Mouse (Mus musculus): Measurements from ENCODE around the gene Sgf29.

Gene Sgf29

DNA sequence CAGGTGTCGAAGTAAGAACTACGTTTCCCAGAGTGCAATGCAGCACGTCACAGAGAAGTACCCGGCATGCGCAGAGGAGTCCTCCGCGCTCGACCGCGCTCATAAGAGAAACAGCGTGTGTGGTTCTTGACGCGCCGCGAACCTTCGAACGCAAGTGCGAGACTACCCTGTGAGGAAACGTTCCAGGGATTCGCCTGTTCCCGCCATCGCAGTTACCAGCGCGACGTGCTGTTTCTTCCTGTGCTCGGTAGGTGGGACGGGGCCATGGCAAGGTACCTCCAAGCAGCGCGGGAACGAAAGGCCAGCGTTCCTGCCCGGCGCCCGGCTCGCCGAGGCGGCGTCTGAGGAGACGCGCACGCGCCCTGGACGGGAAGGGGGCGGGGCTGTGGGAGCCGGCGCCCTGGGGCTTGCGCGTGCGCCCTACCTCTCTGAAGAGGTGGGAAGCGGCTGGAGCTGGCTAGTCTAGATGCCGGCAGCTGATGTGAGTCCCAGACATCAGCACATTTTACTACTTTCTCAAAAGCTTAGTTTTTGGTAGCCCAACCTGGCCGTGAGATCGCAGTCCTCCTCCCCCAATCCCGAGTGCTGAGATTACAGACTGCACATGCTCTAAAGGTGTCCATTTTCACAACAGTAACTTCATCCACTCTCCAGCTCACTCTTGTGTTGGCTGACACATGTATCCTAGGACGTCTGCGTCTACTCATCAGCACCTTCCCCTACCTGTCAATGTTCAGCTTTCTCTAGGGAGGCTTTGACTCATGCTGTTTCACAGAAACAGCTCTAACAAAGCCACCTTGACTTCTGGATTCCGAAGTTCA lies at the start of gene Sgf29:
Gene Sgf29, plus strand, starts transcription at position 79 of the 821 bp plus-strand sequence.
- peak; percentile 94 to 96 for DNase-seq

DNA sequence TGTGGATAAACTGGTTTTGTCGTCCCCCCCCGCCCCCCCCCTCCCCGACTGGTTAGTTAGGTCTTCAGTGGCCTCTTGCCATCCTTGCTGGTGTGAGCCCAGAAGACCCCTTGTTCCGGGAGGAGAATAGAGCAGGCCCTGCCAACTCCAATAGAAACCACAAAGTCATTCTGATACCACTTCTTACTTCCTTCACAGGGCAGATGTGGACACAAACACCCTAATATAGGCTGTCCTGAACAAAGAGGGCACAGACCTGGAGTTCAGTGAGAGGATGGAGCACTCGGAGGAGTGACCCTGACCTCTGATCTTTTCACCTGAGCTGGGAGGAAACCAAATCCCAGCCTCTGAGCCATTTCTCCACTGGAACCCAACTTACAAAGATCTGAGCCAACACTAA lies 47.2 kb upstream of the Sgf29 start:
- no peak for DNase-seq

DNA sequence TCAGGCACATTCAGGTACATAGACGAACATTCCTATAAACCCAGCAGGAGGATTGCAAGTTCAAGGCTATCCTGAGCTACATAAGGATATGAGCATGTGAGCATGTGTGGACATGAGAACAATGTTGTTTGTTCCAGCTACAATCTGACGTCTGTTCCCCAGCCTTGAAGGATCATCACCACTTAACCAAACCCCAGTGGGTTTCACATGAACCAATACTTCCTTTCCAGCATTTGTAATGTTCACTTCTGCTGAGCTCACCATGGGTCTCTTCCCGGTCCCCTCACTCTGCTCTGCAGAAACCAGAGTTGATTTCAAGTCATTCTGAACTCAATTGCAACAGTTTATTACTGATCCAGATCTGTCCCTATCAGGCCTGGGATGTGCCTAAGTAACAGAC lies 46.5 kb upstream of the Sgf29 start:
- no peak for DNase-seq

DNA sequence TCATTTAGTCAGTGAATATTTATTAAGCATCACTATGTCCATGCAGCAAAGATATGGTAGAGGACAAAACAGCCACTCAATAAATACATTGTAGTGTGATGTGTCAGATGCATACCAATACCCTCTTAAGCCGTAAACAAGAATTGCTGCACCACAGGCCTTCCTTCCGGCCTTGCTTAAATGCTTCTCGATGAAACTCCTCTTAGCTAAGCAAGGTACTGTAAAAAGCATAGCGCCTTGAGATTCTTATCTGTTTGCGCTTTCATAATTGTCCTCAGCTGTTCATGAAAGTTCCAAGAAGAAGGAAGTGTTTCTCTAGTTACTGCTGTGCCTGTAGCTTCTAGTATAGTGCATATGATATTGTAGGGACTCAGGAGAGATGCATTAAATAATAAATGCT lies 42.5 kb upstream of the Sgf29 start:
- no peak for DNase-seq

DNA sequence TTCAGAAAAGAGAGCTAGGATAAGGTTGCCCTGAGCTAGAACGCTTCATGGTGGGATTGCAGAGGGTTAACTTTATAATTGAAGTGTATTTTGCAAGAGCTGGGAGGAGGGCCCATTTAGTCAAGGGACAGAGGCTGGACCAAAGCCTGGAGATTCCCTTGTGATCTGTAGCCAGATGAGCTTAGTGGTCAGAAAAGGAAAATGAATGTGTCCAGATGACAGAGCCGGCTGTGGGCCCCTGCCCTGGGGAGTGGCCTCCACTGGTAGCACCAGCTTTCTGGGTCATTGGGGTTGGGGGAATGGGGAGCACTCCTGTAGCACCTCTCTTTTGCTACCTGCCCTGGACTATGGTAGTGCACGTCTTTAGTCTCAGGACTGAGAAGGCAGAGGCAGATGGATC lies 42.0 kb upstream of the Sgf29 start:
- no peak for DNase-seq

DNA sequence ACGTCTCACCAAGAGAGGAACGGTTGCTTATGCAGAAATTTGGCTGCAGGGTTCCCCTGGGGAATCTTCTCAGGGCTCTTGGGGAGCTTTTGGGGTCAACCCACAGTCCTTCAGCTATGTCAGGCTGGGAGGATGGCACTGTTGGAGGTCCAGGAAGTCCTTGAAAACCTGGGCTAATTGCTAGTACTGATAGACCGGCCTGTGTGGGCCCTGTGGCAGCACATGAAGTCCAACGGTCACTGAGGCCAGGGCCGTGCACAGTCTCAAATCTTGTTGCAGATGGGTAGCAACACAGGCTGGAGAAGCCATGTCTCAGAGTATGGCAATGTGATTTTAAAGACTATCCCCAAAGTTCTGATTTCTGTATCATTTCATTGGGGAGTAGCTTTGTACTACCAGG lies 41.3 kb upstream of the Sgf29 start:
- no peak for DNase-seq

DNA sequence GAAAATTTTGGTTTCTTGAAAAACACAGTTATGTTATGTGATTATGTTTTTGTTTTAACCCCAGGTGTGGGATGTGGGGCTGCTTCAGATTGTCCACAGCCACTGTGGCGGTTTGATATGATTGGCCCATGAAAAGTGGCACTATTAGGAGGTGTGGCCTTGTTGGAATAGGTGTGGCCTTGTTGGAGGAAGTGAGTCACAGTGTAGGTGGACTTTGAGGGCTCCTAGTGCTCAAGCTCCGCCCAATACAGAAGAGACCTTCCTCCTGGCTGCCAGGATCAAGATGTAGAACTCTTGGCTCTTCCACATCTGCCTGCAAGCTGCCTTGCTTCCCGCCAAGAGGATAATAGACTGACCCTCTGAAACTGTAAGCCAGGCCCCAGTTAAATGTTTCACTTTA lies 36.4 kb upstream of the Sgf29 start:
- DNase-seq: no peak

DNA sequence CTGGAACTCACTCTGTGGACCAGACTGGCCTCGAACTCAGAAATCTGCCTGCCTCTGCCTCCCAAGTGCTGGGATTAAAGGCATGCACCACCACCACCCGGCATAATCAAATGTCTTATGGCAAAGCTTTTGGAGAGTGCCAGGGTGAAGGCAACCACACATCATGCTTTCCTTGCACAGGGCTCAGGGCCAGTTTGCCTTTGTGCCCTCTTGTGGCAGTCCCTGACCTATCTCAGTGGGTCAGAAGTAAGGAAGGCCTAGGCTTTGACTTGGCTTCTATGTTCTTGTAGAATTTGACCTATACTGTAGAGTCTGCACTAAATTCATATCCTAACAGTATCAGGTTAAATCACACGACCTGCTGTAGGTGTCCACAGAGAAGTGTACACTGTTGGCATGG lies 32.4 kb upstream of the Sgf29 start:
- DNase-seq: no peak

DNA sequence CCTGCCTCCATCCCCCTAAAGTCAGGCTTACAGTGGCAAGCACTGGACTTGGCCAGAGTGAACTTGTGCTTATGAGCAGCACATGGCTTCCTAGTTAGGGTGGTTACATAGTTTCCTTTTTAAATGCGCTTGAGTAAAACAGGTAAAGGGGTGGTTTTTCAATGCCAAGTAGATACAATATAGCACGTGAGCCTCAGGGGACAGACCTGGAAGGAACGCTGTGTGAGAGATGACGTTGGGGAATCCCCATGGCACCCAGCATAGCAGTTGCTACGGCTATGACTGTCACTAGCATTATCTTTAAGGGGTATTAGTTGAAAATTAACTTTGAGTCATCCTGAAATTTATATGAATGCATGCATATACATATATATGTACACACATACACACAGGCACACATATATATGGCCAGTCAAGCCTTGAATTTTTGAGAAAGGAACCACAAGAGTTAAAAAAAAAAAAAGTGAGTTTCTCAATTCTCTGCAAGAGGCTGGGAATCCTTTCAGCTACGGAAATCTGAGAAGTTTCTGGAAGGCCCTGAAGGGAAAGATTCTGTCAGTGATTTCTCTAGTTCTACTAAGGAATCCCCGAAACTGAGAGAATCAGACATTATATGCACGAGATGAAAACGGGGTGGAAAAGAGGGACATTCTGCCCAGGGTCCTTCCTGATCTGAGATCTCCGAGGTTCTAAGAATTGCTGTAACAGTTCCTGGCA lies 29.4 kb upstream of the Sgf29 start:
- DNase-seq: peak; percentile 11 to 31

DNA sequence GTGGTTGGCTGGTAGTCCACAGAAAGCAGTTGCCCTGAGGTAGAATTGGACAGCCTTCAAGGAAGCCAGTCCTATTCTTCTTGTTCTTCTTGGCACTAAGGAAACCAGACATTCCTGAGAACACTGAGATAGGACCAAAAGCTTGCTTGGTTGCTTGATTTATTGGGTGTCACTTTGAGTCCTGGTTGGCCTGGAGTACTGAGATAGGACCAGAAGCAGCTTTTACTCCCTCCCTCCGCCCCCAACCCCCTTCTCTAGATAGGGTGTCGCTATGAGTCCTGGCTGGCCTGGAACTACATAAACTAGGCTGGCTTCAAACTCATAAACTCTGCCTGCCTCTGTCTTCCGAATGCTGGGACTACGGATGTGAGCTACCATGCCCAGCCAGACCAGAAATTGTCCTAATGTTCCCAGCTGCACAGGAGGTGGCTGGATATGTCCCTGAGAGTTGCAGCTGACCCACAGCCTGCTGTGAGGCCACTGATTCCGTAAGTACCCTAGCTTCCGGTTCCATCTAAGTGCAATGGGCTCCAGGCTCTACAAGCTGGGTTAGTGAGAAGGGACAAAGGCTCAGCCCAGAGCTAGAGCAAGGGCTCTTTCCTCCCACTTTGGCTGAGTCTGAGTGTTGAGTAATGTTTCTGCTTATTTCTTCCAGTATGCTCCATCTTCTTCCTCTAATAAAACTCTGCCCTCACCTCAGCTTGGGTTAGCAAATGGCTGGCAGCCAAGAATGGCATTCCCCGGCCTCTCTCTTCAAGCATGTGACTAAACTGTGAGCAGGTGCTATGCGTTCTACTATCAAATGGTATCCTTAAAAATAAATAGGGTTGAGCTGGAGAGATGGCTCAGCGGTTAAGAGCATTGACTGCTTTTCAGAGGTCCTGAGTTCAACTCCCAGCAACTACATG lies 27.4 kb upstream of the Sgf29 start:
- DNase-seq: no peak

DNA sequence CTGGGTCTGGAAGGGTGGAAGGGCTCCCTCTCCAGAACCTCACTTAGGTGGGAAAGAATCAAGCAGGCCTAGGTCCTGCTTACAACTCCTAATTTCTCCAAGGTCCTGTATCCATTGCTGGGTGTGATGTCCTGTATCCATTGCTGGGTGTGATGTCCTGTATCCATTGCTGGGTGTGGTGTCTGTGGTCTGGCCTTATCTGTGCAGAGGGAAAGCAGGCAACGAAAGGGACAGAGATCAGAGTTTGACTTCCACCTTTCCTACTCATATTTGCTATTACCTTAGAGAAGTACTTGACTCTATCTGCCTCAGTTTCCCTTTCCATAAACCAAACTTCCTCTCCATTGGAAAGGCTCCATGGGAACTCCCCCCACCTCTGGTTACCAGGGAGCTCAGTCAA lies 25.7 kb upstream of the Sgf29 start:
- DNase-seq: no peak

DNA sequence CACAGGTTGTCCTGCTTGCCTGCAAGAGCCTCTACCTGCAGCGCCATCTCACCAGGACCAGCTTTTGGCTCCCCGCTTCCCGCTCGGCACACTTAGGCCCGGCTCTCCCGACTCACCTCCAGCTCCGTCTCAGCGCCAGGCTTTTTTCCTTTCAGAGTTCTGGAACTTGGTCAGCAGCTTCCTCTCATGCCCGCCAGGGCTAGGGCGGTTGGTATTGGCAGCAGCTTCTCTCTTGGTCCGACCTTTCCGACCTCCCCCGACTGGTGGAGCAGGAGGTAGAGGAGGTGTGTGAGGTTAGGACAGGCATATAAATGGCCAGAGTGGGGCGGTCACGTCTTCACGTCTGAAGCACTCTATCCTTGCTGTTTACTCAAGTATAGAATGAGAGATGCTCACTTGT lies 24.3 kb upstream of the Sgf29 start:
- no peak for DNase-seq

DNA sequence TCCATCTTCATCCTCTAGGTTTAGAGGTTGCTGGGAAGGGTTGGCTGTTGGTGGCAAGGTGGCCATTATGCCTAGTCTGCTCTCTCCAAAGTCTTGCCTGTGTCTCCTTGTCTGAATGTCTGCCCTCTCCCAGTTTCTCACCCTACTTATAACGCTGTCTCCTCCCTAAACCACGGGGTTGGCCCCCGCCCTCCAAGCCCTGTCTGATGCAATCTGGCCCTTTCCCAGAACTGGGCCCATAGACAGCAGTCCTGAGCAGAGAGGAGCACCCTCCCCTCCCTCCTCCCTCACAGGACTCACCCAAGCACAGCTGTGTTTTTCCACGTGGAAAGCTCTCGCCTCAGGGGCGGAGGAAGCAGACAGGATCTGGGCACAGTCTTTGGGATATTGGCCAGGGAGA lies 23.7 kb upstream of the Sgf29 start:
- no peak for DNase-seq

DNA sequence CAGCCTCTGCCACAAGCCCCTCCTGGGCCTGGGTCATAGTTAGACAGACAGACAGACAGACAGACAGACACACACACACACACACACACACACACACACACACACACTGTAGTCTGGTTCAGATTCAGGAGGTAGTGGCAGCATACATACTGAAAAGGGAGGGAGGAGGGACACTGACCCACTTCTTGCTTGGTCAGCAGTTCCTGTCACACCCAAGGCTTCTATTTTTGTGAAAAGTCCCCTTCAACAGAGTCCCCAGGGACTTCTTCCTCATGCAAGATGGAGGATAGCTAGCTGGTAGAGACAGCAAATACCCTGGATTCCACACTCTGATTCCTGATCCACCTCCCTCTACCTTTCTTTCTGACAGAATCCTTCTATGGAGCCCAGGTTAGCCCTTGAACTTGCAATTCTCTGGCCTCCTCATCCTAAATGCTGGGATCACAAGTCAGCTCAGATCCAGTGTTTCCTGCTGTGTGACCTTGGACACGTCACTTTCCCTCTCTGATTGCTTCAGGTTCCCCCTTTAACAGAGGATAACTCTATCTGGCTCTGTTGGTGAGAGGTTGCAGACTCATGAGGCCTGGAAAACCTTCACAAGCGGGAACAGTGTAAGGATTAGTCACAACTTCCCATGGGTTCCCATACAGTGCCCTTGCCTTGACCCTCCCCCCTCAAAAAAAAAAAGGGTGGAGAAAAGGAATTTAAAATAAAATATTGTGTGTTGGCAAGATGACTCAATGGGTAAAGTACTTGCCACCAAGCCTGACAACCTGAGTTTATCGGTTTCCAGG lies 23.1 kb upstream of the Sgf29 start:
- DNase-seq: no peak

DNA sequence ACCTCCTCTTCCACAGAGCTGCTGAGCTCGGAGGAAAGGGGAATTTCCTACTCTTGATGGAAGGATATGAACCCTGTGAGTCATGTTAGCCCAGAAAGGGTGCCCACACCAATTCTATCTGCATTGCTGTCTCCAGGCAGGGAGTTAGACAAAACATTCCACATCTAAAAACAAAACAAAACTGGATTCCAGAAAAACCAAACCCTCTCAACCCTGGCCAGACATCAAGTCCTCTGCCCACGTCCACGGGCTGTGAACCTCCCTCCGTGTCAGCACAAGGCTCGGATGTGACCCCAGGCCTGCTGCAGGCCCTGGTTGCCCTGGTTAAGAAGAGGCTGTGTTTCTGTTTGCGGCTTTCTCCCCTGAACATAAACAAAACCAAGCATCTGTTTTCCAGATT lies 21.0 kb upstream of the Sgf29 start:
- no peak for DNase-seq

DNA sequence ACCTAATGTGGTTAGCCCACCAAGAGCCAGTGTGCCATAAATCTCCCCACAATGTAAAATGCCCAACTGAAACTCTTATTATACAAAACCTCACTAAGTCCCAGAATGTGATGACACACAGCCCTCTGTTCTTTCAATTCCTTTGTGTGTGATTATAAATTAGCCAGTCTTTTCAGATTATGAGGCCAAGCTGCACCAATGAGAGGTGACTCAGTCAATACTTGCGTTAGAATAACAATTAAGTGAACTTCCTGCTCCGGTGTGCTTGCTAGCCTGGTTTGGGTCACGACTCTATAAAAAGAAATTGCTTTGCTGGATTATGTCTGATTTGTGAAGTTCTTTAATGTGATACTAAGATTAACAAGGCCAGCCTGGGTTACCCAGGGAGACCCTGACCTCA lies 19.2 kb upstream of the Sgf29 start:
- no peak for DNase-seq

DNA sequence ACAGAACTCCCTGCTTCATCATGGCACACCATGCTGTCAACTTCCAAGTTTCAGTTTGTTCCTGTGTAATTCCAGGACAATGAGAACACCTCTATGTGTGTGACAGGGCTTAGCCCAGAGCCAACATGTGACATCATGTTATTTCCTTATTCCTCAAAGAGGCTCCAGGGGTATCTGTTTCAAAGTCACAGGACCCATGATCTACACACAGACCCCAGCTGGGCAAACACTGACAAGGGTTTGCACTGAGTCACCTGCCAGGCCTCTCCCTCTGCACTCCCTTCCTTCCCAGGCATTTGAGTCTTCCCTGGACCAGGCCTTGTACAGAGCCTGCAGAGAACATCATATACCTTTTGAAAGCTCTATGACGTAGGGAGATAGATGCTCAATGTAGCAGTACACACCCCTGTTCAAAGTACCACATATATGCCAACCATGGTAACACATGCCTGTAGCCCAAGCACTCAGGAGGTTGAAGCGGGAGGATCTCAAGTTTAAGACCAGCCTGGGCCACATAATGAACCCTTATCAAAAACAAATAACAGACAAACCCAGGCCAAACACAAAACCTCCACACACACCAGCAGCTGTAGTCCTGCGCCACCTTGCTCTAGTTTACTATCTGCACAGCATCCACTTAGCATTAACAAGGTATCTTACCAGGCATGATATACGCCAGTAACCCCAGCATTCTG lies 18.1 kb upstream of the Sgf29 start, which contains the start of gene Nupr1:
Gene Nupr1, minus strand, starts transcription at position 38 of the 695 bp plus-strand sequence.
- DNase-seq: no peak

DNA sequence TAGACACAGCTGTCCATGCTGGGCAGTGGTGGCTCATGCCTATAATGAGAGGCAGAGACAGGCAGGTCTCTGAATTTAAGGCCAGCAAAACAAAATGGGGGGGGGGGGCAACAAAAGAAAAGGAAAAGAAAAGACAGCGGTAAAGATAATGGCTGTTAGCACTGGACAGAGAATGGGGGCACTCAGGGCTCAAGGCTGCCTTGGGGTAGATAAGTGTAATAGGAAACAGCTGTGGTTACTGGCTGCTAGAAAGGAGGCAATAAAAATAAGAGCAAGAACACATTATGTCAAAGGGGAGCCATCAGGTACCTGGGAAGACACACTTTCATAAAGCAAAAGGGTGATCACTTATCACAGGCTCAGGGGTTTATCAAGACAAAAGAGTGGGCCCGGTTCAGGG lies 16.6 kb upstream of the Sgf29 start:
- no peak for DNase-seq

DNA sequence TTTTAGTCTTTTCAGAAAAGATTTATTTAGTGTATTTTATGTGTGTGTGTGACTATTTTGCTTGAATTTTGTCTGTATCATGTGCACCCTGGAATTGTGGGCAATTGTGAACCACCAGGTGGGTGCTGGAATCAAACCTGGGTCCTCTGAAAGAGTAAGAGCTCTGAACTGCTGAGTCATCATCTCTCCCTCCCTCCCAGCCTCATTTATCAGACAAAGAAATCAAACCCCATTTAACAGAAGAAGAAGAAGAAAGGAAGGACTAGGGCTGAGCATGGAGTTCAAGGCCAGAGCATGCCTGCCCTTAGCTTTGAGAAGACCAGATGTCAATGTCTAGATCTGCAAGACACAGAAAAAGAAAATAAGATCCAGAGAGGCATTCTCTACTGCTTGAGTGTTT lies 13.7 kb upstream of the Sgf29 start:
- DNase-seq: no peak

DNA sequence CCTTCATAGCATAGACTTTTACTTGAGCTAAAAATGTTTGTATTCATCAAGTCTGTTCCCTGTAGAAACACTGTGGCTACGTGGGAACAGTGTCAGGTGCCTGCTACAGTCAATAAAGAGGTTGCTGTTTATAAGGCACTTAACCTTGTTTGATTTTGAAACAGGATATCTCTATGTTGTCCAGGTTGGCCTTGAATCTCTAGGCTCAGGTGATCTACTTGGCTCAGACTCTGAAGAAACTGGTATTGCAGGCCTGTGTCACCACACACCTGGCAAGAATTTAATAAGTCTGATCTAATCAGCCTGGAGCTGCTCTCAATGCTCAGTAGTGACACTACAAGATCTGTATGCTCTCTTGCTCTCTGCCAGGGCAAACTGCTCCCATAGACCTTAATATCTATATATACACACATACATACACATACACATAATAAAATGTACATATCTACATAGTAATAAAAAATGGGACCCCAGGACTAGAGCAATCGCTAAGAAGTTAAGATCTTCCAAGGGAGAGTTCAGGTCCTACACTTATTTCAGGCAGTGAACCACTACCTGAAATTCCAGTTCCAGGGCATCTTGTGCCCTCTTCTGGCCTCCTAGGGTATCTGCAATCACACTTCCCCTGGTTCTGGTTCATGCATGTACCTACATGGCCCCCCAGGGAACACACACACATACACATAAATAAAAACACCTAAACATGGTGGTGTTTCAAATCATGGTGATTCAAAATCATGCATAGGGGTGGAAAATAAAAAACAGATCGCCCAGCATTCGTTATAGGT lies 12.2 kb upstream of the Sgf29 start:
- DNase-seq: peak; percentile 53 to 62

Measured in B cell, adult 2 months (primary cell).